Mouse (Mus musculus) lung, postnatal 0 days (tissue): Measurements from ENCODE around the gene Car11. TPM values are rescaled to one million over a fixed set of nuclear protein-coding genes. Genes with fewer than 3 reads are reported as not detected.

Source experiments
- ATAC-seq: fragments of 200-750 bp; cut with Nextera tagmentation; 2 replicates; pipeline ENCODE4 v1.8.0; 2017; ENCODE audit warnings: moderate library complexity
- DNase-seq: peaks from one replicate; pipeline ENCODE4 v3.0.0-alpha.2; 2016; ENCODE audit warnings: low spot score
- H3K27ac ChIP-seq: fragments of 300-500 bp; sonication (generic); 2 replicates; pipeline ENCODE4 v1.5.1; 2014; ENCODE audit warnings: antibody characterized with exemption, mild to moderate bottlenecking, low read length, mixed read lengths
- H3K27me3 ChIP-seq: fragments of 300-500 bp; sonication (generic); replicated peaks from 2 replicates; pipeline ENCODE4 v1.6.1; 2014; ENCODE audit warnings: low read length, mixed read lengths; ENCODE audit not compliant: insufficient read depth
- H3K36me3 ChIP-seq: fragments of 300-500 bp; sonication (generic); 2 replicates; pipeline ENCODE4 v1.6.1; 2014; ENCODE audit warnings: low read length, mixed read lengths; ENCODE audit not compliant: insufficient read depth
- H3K4me1 ChIP-seq: fragments of 300-500 bp; sonication (generic); 2 replicates; pipeline ENCODE4 v1.6.1; 2014; ENCODE audit warnings: antibody characterized with exemption, low read depth, low read length, mixed read lengths; ENCODE audit not compliant: insufficient read depth
- H3K4me2 ChIP-seq: fragments of 300-500 bp; sonication (generic); replicated peaks from 2 replicates; pipeline ENCODE4 v1.6.1; 2014; ENCODE audit warnings: low read depth, mild to moderate bottlenecking, low read length, moderate library complexity, mixed read lengths
- H3K4me3 ChIP-seq: fragments of 300-500 bp; sonication (generic); 2 replicates; pipeline ENCODE4 v1.5.1; 2014; ENCODE audit warnings: low read depth, low read length
- H3K9ac ChIP-seq: fragments of 300-500 bp; sonication (generic); replicated peaks from 2 replicates; pipeline ENCODE4 v1.6.1; 2014; ENCODE audit warnings: low read depth, mild to moderate bottlenecking
- H3K9me3 ChIP-seq: fragments of 300-500 bp; sonication (generic); 2 replicates; pipeline ENCODE4 v1.6.1; 2016; ENCODE audit warnings: low read length, mixed read lengths
- CTCF ChIP-seq: IDR thresholded peaks from 2 replicates; pipeline ENCODE4 v1.5.1; 2016; ENCODE audit warnings: antibody characterized with exemption, mild to moderate bottlenecking
- EP300 ChIP-seq: IDR thresholded peaks from 2 replicates; pipeline ENCODE4 v1.6.1; 2016; ENCODE audit warnings: antibody characterized with exemption, mild to moderate bottlenecking, control low read depth
- whole genome bisulfite sequencing: fragments of 180-500 bp; shearing (Covaris S2); extraction: QIAGEN DNeasy Blood & Tissue Kit; methylation state at CpG from one replicate; pipeline ENCODE4 v1.1.7; 2014; 5-methylcytosine and 5-hydroxymethylcytosine counted together
- polyA plus RNA-seq: library from polyadenylated mRNA; unstranded; fragments of >200 nt; fragmentation: Nextera tagmentation; extraction: Ambion mirVana; gene quantifications from 2 replicates; pipeline ENCODE4 v1.2.1, GENCODE M21; 2015

The Car11 gene
- polyA plus RNA-seq, 1 experiment from 2014 or later: 1.5 TPM

DNA sequence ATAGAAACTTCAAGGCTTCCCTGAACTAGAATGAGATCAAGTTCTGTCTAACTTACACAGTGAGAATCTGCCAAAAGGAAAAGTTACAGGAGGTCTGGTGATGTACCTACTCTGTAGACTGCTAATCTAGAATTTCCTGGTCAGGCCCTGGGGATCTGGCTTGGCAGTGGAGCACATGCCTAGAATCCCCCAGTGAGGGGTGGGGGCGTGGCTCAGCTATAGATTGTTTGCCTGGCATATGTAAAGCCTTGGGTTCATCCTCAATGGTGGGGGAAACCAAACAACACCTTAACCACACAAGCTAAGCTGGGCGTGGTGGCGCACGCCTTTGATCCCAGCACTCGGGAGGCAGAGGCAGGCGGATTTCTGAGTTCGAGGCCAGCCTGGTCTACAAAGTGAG is 1.7 kb upstream of the Car11 start:
- peaks cover 8% of the 10 kb centered on the region; the same call in 1 of the 2 replicates for H3K4me1 ChIP-seq
- no peak overlapping the region for H3K27ac ChIP-seq
- peaks cover 13% of the 10 kb centered on the region; the same call in 1 of the 2 replicates for H3K27me3 ChIP-seq
- H3K4me3 ChIP-seq: no peak overlapping the region
- TF ChIP-seq CTCF (no peak), EP300 (no peak)
- no peak overlapping the region for H3K9ac ChIP-seq
- no peak for ATAC-seq
- H3K36me3 ChIP-seq: no peaks in the 10 kb centered on the region
- no peaks in the 10 kb centered on the region for H3K9me3 ChIP-seq
- 79% methylated on average over 5 of the region's 7 CpGs for WGBS
- no peak overlapping the region for H3K4me2 ChIP-seq
- peak; percentile 4 for DNase-seq

DNA sequence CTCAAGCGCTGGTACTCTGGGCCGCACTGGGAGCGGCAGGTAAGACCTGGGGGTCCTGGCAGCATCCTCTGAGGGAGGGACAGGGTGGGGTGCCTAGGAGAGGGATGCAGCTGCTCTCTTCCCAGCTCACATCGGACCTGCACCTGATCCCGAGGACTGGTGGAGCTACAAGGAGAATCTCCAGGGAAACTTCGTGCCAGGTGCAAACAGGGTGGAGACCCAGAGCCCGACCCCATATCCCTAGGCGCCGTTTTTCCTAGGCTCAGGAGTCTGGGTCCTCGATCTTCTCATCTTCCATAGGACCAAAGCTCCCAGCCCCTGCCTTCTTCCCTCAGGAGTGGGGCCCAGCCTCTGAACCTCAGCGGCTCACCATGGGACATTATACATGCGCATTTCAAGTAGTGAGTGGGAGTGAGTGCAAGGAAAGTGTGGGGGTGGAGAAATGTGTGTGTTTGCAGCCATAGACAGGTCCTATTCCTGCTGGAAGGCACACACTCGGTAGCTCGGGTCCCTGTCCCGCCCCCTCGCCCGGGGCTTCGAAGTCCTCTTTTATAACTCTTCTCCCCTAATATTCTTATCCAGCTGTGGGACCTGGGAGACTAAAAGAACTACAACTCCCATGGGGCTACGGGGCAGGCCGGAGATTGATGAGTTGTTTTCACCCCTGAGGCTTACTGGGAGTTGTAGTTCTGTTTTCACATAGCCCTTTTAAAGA is 815 bp downstream of the Car11 start:
- no peak for TF ChIP-seq EP300
- no peak for TF ChIP-seq CTCF
- DNase-seq (peak; percentile 86), ATAC-seq (no peak; the same call in 1 of the 2 replicates)
- Histone ChIP-seq H3K4me3 (peak overlapping the region; percentile 17; the same call in 1 of the 2 replicates), H3K9ac (0 out of 2 replicates have a peak overlapping the region, but pooled peaks have one; percentile 26), H3K36me3 (no peaks in the 10 kb centered on the region), H3K9me3 (no peaks in the 10 kb centered on the region), H3K27ac (no peak overlapping the region), H3K27me3 (peaks cover 13% of the 10 kb centered on the region; the same call in 1 of the 2 replicates), H3K4me1 (peaks cover 17% of the 10 kb centered on the region), H3K4me2 (peak overlapping the region; percentile 53)
- 2% methylated on average over 20 of the region's 20 CpGs for WGBS

DNA sequence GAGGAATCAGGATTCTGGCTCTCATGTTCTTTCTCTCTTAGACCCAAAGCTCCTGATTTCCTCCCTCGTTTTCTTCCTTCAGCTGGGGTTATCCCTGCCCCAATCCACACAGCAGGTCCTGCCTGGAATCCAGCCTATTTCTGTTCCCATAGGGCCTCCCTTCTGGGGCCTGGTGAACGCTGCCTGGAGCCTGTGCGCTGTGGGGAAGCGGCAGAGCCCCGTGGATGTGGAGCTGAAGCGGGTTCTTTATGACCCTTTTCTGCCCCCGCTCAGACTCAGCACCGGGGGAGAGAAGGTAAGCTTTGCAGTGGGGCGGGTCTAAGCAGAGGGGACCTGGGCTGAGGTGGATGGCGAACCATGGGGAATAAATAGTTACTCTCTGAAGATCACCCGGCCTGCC is 1.4 kb downstream of the Car11 start:
- H3K4me3 ChIP-seq: no peak overlapping the region
- H3K4me1 ChIP-seq: peaks cover 24% of the 10 kb centered on the region
- WGBS: 35% methylated on average over 11 of the region's 11 CpGs
- H3K9ac ChIP-seq: no peak overlapping the region
- H3K4me2 ChIP-seq: no peak overlapping the region
- H3K9me3 ChIP-seq: no peaks in the 10 kb centered on the region
- DNase-seq: no peak
- H3K36me3 ChIP-seq: no peaks in the 10 kb centered on the region
- H3K27me3 ChIP-seq: peaks cover 13% of the 10 kb centered on the region; the same call in 1 of the 2 replicates
- ATAC-seq: no peak
- TF ChIP-seq EP300 (no peak), CTCF (no peak)
- H3K27ac ChIP-seq: no peak overlapping the region

DNA sequence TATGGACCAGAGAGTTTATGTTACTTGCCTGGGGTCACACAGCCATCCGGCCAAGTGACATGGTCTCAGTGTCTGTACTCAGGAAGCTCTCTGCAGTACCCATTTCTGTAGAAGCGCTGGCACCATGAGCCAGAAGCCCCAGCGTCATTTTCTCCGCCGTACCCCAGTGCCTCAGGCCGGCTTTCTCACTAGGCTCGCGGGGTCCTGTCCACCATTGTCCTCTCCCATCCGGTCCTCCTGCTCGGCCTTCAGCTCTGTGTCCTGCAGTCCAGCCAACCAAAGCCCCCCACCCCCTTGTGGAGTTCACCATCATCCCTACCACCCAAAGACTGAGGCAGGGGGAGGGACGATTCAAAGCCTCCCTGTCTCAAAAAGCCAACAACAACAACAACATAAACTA is 2.0 kb downstream of the Car11 start:
- TF ChIP-seq EP300 (no peak), CTCF (no peak)
- DNase-seq (no peak), ATAC-seq (no peak)
- Histone ChIP-seq H3K9ac (no peak overlapping the region), H3K27ac (no peak overlapping the region), H3K4me2 (no peak overlapping the region), H3K27me3 (peaks cover 13% of the 10 kb centered on the region; the same call in 1 of the 2 replicates), H3K9me3 (no peaks in the 10 kb centered on the region), H3K4me3 (no peak overlapping the region), H3K36me3 (no peaks in the 10 kb centered on the region), H3K4me1 (peaks cover 28% of the 10 kb centered on the region)
- WGBS: 85% methylated on average over 11 of the region's 11 CpGs

DNA sequence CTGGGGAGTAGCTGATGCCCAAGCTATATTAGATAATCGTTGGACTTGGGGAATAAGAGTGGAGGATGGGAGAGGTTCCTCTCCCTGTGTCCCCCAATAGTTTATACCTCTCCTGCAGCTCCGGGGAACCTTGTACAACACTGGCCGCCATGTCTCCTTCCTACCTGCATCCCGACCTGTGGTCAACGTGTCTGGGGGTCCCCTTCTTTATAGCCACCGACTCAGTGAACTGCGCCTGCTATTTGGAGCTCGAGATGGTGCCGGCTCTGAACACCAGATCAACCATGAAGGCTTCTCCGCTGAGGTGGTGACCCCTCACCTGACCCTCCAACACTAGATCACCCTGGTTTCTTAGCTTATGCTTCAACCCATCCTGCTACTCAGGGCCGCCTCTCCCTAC is 2.7 kb downstream of the Car11 start:
- Histone ChIP-seq H3K27ac (no peak overlapping the region), H3K4me3 (no peak overlapping the region), H3K27me3 (peaks cover 13% of the 10 kb centered on the region; the same call in 1 of the 2 replicates), H3K4me1 (peaks cover 31% of the 10 kb centered on the region), H3K36me3 (no peaks in the 10 kb centered on the region), H3K4me2 (no peak overlapping the region), H3K9me3 (no peaks in the 10 kb centered on the region), H3K9ac (no peak overlapping the region)
- DNase-seq (no peak), ATAC-seq (no peak)
- TF ChIP-seq CTCF (no peak), EP300 (no peak)
- WGBS: 88% methylated on average over 11 of the region's 11 CpGs

DNA sequence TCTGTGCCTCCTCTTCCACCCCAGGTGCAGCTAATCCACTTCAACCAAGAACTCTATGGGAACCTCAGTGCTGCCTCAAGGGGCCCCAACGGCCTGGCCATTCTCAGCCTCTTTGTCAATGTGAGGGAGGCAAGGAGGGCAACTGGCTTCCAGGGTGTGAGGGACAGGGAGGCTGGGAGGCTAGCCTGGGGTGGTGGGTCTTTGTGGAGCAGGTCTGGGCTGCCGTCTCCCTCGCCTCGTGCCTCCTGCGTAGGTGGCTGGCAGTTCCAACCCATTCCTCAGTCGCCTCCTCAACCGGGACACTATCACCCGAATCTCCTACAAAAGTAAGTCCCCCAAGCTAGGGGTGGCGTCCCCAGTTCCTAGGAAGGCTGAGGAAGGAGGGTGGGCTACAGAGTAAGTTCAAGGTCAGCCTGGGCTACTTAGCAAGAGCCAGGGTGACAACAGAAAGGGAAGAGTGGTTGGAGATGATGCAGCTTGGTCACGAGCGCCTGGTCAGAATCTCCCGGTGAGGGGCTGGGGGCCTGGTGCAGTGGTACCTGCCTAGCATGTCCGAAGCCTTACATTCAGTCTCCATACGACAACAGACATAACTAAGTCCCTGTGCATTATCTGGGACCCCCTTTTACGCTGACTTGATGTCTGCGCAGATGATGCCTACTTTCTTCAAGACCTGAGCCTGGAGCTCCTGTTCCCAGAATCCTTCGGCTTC is 3.3 kb downstream of the Car11 start:
- Histone ChIP-seq H3K27me3 (peaks cover 13% of the 10 kb centered on the region; the same call in 1 of the 2 replicates), H3K4me2 (no peak overlapping the region), H3K4me3 (no peak overlapping the region), H3K27ac (no peak overlapping the region), H3K9me3 (no peaks in the 10 kb centered on the region), H3K36me3 (no peaks in the 10 kb centered on the region), H3K4me1 (peaks cover 33% of the 10 kb centered on the region), H3K9ac (no peak overlapping the region)
- no peak for ATAC-seq
- WGBS: 91% methylated on average over 17 of the region's 17 CpGs
- no peak for DNase-seq
- TF ChIP-seq EP300: no peak
- no peak for TF ChIP-seq CTCF
